Mouse (Mus musculus) erythroblast, embryonic 14.5 days (primary cell): ENCODE data around the gene Olfr1396. TPM values are rescaled to one million over a fixed set of nuclear protein-coding genes. Genes with fewer than 3 reads are reported as not detected.

ENCODE experiments used
- H3K27me3 ChIP-seq: 2 replicates; pipeline ENCODE4 v1.6.1; 2012; ENCODE audit warnings: inconsistent platforms; ENCODE audit not compliant: control insufficient read depth
- H3K36me3 ChIP-seq: 2 replicates; pipeline ENCODE4 v1.6.1; 2012; ENCODE audit warnings: mild to moderate bottlenecking, inconsistent platforms; ENCODE audit not compliant: control insufficient read depth
- H3K4me1 ChIP-seq: 2 replicates; pipeline ENCODE4 v1.6.1; 2012; ENCODE audit warnings: inconsistent platforms; ENCODE audit not compliant: control insufficient read depth
- H3K4me3 ChIP-seq: replicated peaks from 2 replicates; pipeline ENCODE3; 2012; ENCODE audit warnings: moderate library complexity, mild to moderate bottlenecking, inconsistent platforms
- H3K9me3 ChIP-seq: 2 replicates; pipeline ENCODE4 v1.6.1; 2012; ENCODE audit warnings: low read length, inconsistent platforms, mixed read lengths; ENCODE audit not compliant: control insufficient read depth
- GATA1 ChIP-seq: IDR thresholded peaks from 2 replicates; pipeline ENCODE4 v1.6.1; 2012; ENCODE audit warnings: low read length, inconsistent platforms, mixed read lengths
- TAL1 ChIP-seq: IDR thresholded peaks from 3 replicates; pipeline ENCODE4 v1.6.1; 2012; ENCODE audit warnings: low read length, inconsistent platforms, mixed read lengths
- polyA plus RNA-seq: library from polyadenylated mRNA; stranded (reverse); fragments of >175 nt; gene quantifications from 2 replicates; pipeline ENCODE4 v1.2.3, GENCODE M21; 2012

The Olfr1396 gene
- not detected in 2 replicates for polyA plus RNA-seq

DNA sequence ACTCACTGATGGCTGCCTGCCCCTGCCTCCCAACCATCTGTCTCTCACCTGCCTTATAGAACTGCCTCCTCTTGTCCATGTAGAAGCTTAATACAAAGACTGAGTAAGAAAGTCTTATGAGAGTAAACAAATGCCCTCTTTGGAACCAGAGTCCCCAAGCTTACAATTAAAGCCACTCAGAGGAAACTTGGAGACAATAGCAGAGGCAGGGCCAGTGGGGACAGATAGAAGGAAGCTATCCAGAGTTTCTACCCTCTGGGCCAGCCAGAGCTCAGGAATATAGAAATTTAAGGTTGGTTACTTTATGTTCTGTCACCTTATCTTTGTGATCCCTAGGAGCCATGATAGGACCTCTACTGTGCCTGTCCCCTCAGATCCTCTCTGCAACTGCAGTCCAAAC lies at the start of gene Olfr1396:
TSS of gene Olfr1396 (minus strand) at position 101 of the 400 bp plus-strand sequence.
- H3K4me1 ChIP-seq = no peaks in the 10 kb centered on the region
- H3K27me3 ChIP-seq = no peaks in the 10 kb centered on the region
- no peak within 1 kb of the TSS for H3K4me3 ChIP-seq
- TF ChIP-seq GATA1 (no peak), TAL1 (no peak)
- H3K9me3 ChIP-seq = no peaks in the 10 kb centered on the region
- H3K36me3 ChIP-seq = no peaks in the 10 kb centered on the region

DNA sequence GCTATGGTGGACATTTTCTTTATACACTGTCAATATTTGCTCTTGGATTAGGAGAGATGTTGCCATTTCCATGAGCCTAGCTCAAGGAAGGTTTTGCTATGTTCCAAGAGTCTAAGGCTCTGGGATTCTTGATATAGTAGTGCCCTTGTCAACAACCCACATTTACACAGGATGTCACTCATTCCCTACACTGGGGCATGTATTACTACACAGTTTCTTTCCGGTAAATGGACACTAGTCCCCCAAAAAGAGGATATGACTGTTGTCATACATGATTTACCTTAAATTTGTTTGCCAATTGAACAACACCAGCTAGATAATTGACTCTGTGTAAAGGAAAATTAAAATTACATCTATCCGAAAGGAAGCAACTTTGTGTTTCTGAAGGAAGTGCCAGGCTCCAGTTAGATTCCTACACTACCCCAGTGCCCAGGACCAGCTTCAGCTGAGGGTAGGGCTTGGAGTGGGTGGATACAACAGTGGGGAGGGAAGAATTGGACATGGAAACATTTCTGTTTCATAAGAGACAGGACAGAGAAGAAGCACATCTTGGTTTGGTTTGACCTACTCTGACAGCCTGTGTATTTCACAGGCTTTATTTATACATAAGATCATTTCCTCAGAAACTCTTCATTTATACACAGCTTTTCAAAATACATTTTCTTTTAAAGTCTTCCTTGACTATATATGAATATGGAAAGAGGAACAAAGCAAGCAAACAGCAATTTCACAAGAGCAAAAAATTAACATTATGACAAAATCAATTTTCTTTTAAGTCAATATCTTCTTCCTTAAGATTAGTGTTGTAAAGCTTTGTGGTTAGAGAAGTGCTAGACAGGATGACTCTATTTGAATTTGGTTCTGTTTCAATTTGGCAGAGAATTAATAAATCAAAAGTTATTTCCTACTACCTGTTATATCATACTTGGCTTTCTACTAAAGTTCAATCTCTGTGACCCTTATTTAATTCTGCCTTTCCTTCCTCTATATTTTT lies 42.4 kb upstream of the Olfr1396 start:
- no peaks in the 10 kb centered on the region for H3K27me3 ChIP-seq
- no peak for TF ChIP-seq GATA1
- no peak for TF ChIP-seq TAL1

DNA sequence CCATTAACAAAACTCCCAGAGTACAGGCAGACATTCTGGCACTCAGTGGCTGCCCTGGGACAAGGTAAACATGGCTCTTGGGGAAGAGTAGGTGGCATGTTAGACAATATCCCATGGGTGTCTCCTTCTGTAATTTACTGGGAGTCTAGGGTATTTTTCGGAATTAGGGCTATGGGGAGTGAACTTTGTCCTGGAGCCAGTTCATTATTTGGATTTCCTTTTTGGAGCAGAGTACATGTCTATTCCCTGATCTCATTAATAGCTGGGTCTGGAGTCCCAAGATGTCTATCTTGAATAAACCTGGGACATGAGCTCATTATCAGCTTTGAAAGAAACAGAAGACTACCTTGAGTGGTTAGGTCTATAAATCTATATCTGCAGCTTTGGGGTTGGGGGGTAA lies 39.4 kb upstream of the Olfr1396 start, which contains the start of gene Olfr1394:
TSS of gene Olfr1394 (plus strand) at position 301 of the 400 bp plus-strand sequence.
- H3K36me3 ChIP-seq = no peaks in the 10 kb centered on the region
- no peaks in the 10 kb centered on the region for H3K4me1 ChIP-seq
- TF ChIP-seq TAL1 = no peak
- no peak for TF ChIP-seq GATA1
- H3K4me3 ChIP-seq = no peak within 1 kb of the TSS
- H3K27me3 ChIP-seq = no peaks in the 10 kb centered on the region
- no peaks in the 10 kb centered on the region for H3K9me3 ChIP-seq

More for the DNA sequence above, 42.4 kb upstream of the Olfr1396 start:
- Histone ChIP-seq H3K36me3 (no peaks in the 10 kb centered on the region), H3K9me3 (no peaks in the 10 kb centered on the region), H3K4me3 (no peak overlapping the region), H3K4me1 (no peaks in the 10 kb centered on the region)

DNA sequence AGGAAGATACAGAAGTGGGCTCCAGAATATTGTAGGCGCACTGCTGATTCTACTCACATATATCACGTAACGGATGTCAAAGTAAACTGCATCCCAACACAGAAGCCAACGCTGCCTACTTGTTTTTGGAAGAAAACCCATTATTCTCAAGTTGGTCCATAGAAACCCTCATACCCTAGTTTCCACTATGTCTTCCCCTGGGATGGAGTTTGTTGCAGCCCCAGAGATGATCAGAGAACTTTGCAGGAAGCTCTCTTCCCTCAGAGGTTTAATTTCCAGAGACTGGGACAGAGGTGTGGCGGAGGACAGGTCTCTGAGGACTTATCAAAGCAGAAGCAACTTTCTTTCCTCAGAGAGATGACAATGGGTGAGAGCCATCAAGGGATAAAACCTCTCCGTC lies 27.3 kb upstream of the Olfr1396 start, which contains the start of gene Olfr1395:
TSS of gene Olfr1395 (plus strand) at position 301 of the 400 bp plus-strand sequence.
- no peaks in the 10 kb centered on the region for H3K4me1 ChIP-seq
- TF ChIP-seq TAL1 = no peak
- TF ChIP-seq GATA1 = no peak
- no peaks in the 10 kb centered on the region for H3K9me3 ChIP-seq
- no peaks in the 10 kb centered on the region for H3K27me3 ChIP-seq
- no peak within 1 kb of the TSS for H3K4me3 ChIP-seq
- no peaks in the 10 kb centered on the region for H3K36me3 ChIP-seq

DNA sequence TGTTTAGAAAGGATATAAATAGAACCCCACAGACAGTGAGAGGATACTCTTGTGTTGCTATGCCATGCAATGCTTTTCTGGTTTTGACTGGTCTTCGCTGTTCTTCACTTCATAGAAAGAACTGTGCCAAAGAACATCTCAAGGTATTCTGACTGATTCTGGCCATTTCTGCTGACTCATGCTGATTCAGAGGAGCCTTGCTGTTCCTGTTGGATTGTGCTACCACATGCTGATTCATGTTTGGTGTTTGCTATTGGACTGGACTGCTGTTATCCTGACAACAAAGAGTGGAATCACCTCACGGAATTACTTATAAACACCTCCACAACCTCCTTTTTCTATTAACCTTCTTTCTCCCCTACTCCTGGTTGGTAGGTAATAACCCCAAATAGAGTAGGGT lies 9.5 kb upstream of the Olfr1396 start:
- no peak for TF ChIP-seq TAL1
- no peak for TF ChIP-seq GATA1
- H3K4me1 ChIP-seq = peaks cover 16% of the 10 kb centered on the region
- H3K9me3 ChIP-seq = no peaks in the 10 kb centered on the region
- no peaks in the 10 kb centered on the region for H3K27me3 ChIP-seq
- H3K36me3 ChIP-seq = no peaks in the 10 kb centered on the region
- no peak overlapping the region for H3K4me3 ChIP-seq

DNA sequence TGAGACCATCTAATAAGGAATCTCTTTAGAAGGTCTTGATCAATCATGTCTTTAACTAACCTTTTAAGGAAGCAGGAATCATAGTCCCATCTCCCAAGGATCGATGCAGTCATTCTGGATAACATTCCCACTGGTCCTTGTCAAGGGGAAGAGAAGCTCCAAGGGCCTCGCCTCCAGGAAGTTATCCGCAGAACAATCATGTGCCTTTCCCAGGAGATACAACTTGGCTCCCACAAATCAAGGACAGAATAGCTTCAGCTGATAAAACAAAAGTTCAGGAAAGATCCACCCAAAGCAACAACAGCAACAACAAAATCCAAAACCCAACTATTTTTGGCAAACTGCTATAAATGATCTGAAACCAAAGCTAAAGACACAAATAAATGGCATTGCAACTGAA lies 5.0 kb upstream of the Olfr1396 start:
- Histone ChIP-seq H3K4me1 (peaks cover 12% of the 10 kb centered on the region), H3K36me3 (no peaks in the 10 kb centered on the region), H3K27me3 (no peaks in the 10 kb centered on the region), H3K4me3 (no peak overlapping the region), H3K9me3 (no peaks in the 10 kb centered on the region)
- TF ChIP-seq GATA1 (no peak), TAL1 (no peak)

DNA sequence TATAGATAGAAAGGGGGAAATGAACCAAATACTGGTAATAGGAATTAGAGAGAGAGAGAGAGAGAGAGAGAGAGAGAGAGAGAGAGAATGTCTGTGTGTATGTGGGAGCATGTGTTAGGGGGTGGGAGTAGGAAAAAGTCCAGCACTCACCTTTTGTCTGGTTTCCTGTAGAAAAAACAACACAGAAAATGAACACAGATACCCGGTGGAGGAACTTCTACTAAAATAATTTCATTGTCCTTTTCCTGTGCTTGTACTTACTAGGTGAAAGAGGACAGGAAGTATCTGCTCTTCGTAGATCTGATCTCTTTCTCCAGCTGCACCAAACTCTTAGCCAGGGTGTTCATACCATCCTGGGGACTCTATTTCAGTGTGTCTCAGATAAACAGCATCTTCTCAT lies 516 bp downstream of the Olfr1396 start:
- Histone ChIP-seq H3K4me3 (no peak overlapping the region), H3K9me3 (no peaks in the 10 kb centered on the region), H3K27me3 (no peaks in the 10 kb centered on the region), H3K36me3 (no peaks in the 10 kb centered on the region), H3K4me1 (no peaks in the 10 kb centered on the region)
- TF ChIP-seq TAL1 (no peak), GATA1 (no peak)

DNA sequence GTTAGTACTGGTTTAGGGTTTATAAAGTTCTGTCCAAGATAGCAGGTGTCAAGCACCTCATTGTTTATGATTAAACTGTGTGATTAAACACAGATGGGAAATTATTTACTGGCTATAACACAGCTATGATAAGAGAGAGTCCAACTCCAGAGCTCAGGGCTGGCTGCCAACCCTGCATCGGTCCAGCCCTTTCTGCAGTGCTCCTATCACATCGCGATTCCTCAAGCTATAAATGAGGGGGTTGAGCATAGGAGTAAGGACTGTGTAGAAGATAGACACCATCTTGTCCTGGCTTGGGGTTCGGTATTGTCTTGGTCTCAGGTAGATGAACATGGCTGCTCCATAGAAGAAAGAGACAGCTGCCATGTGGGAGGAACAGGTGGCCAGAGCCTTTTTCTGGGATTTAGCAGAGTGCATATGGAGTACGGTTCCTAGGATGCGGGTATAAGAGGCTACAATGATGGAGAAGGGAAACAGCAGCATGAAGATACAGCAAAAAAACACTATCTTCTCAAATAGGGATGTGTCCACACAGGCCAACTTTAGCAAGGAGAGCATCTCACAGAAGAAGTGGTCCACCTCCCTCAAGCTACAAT lies 2.0 kb downstream of the Olfr1396 start:
- Histone ChIP-seq H3K9me3 (no peaks in the 10 kb centered on the region), H3K36me3 (no peaks in the 10 kb centered on the region), H3K27me3 (no peaks in the 10 kb centered on the region), H3K4me3 (no peak overlapping the region), H3K4me1 (no peaks in the 10 kb centered on the region)
- TF ChIP-seq GATA1 (no peak), TAL1 (no peak)

DNA sequence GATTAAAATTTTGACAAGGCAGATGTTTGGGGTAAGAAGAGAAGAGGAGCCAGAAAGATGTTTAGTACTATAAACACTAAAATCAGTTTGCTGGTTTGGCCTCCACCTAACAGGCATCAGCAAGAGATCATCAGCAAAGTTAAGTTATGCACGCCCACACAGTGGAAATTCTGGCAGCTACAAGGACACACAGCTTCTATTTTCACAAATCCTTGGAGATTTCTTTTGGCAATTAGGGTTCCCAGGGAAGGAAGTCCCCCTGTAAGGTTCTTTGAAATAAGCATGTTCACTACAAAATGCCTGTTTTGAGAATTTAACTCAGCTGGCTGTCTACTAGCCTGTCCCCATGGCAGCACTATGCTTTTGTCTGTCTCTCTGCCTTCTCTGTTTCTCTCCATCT lies 3.7 kb downstream of the Olfr1396 start:
- Histone ChIP-seq H3K27me3 (no peaks in the 10 kb centered on the region), H3K36me3 (no peaks in the 10 kb centered on the region), H3K4me1 (no peaks in the 10 kb centered on the region), H3K4me3 (no peak overlapping the region), H3K9me3 (no peaks in the 10 kb centered on the region)
- TF ChIP-seq TAL1 (no peak), GATA1 (no peak)
